Mouse (Mus musculus) layer of hippocampus, adult 8-10 months (tissue): ENCODE measurements around the gene Ambra1. TPM values are rescaled to one million over a fixed set of nuclear protein-coding genes. Genes with fewer than 3 reads are reported as not detected.

Experiments
- DNase-seq, 2 experiments: peaks; one replicate each; pipeline ENCODE4 v3.0.0; 2022; ENCODE audit warnings: low spot score in 2 of 2
- microRNA-seq, 2 experiments: library from miRNA; unstranded; fragments of <30 nt; microRNA quantifications; one replicate each; pipeline ENCODE4 v1.2.0; 2022
- total RNA-seq, 4 experiments: library from RNA; stranded (reverse); gene quantifications; 2 replicates each; pipeline ENCODE4 v1.2.4; 2022

Ambra1 gene
- total RNA-seq, 4 experiments from 2014 or later = 49.8 to 55.9 (median 52.8) TPM

DNA sequence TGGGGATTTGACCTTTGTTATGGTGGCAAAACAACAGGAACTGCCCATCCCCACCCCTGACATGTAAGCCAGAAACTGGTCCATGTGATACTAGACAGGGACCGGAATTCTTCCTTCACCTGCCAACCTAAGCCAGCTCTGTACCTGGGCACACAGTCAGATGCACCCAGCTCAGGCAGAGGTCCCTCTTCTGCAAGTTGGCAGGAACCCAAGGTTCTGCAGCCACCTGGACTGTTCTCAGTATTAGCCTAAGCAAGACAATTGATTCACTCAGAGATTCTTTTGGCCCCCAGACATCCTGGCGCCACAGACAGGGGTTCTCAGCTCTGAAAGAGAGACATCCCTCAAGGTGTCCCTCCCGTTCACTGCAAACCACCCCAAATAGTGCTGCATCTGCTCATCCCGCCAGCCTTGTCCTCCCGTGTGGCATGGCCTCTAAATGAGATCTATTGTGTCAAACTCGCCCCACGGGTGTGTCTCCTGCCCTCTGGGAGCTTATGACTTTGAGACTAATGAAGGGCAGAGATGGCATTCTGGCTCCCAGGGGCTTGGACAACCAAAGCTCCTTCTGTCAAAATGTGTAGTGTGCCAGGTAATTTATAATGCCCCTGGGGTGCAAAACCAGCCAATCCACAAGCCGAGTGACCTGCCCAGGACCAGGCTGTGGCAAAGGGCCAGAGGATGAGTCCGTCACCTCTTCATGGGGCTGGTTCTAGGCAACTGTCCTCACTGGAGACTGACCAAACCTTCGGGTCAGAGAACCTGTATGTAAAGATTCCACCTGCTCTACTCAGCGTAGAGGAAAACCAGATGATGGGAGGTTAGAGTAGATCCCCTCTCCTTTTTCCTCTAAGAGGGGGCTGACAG, 229.8 kb downstream of the Ambra1 start:
- no peak for DNase-seq

DNA sequence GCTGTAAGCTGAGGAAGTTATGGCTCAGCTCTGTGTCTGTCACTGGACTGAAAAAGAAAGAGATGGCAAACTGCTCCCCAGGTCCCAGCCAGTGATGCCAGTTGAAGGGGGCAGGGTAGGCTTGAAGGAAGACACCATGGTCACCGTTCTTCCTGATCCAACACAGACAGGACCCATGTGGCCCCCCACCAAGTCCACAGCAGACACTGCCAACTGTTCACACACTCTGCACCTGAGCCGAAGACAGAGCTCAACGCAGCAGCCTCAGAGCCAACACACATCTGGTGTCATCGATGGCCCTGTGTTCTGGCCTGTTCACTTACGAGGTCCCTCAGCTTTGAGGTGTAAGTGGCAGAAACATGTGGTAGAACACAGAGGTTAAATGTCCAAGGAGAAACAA, 230.5 kb downstream of the Ambra1 start:
- DNase-seq = no peak

- DNase-seq = no peak
These were observed 232.2 kb downstream of the Ambra1 start for GRCm38 (mm10) chr2:91961901-91962761.

DNA sequence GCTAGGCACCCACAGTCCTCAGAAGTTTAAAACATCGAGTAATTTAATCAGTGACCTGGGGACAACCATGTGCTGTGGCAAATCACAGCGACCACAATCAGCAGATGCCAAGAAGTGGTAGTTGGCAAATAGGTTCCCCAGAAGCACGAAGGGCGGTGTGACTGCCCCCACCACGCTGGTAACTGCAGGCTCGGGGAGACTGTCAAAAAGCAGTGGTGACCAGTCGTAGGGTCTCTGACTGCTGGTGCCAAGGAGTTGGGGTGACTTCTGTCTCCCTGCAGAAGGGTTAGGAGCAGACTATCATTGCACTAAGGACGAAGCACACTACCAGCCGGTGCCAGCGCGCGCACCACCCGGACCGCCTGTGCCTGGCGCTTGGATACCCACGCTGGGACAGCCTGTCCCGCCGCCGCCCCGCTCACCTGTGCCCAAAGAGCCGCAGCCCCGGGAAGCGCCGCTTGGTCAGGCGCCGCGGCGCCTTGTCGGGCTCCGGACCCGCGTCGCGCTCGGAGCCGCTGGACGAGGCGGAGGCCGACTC, 233.0 kb downstream of the Ambra1 start:
- DNase-seq = no peak

GRCm38 (mm10) chr2:91963443-91963932, 233.6 kb downstream of the Ambra1 start:
- peak; percentile 89 to 93 for DNase-seq

GRCm38 (mm10) chr2:91964610-91965204, 234.8 kb downstream of the Ambra1 start:
- DNase-seq = no peak

- DNase-seq = no peak
These were observed 235.5 kb downstream of the Ambra1 start for GRCm38 (mm10) chr2:91965417-91965816.

- DNase-seq = no peak
These were observed 236.4 kb downstream of the Ambra1 start for GRCm38 (mm10) chr2:91966367-91966766.

DNA sequence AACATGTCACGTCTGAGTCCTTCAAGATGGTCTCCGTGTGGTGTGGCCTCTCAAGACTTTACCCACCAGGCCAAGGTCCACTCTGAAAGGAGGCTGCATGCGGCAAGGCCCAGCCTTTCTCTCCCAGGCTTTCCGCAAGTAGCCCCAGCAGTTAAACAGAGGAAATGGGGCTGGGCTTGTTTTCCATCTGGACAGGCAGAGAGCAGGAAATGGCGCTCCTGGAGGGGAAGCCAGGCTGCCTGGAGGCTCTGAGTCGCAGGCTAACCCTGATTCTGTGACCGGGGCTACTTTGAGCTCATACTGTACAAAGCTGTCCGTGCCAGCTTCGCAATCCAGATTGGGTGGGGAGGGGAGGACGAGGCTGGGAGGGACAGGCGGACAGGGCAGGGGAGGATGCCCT, 238.0 kb downstream of the Ambra1 start:
- no peak for DNase-seq

Small RNA genes within 50 kb of the gene (microRNA-seq; reads per million reads assigned to microRNA genes)
- 1.3 to 2.3 reads per million in 2 experiments for gene Mir6999

Other genes starting within 250 kb of the Ambra1 start
- 100 to 1,000 TPM; 121 to 126 (median 123) TPM for gene Ckap5, start 203.4 kb upstream of the Ambra1 start, total RNA-seq
- under 1 TPM in 1 of 4 experiments, not detected in 3; 0.32 TPM for gene F2, start 93.7 kb upstream of the Ambra1 start, total RNA-seq
- gene Zfp408, start 80.3 kb upstream of the Ambra1 start, total RNA-seq = 10 to 100 TPM; 11.2 to 15.0 (median 11.8) TPM
- 10 to 100 TPM; 56.8 to 66.3 (median 63.1) TPM for gene Arhgap1, start 80.3 kb upstream of the Ambra1 start, total RNA-seq
- gene Atg13, start 19.6 kb upstream of the Ambra1 start, total RNA-seq = 10 to 100 TPM; 67.1 to 87.7 (median 74.4) TPM
- gene Harbi1, start 19.3 kb upstream of the Ambra1 start, total RNA-seq = 10 to 100 TPM in 1 of 4 experiments, 1 to 10 TPM in 3; 6.7 to 10.7 (median 8.0) TPM
- gene Chrm4, start 197.1 kb downstream of the Ambra1 start, total RNA-seq = 10 to 100 TPM; 27.0 to 29.9 (median 29.1) TPM
- 10 to 100 TPM; 21.4 to 27.8 (median 24.1) TPM for gene Mdk, start 202.2 kb downstream of the Ambra1 start, total RNA-seq
- not detected for gene Gm9821, start 215.6 kb downstream of the Ambra1 start, total RNA-seq
- 100 to 1,000 TPM; 463 to 479 (median 474) TPM for gene Dgkz, start 245.7 kb downstream of the Ambra1 start, total RNA-seq